Comparison of ENCODE assay signal across 14 mouse cellular contexts in the genomic region with DNA sequence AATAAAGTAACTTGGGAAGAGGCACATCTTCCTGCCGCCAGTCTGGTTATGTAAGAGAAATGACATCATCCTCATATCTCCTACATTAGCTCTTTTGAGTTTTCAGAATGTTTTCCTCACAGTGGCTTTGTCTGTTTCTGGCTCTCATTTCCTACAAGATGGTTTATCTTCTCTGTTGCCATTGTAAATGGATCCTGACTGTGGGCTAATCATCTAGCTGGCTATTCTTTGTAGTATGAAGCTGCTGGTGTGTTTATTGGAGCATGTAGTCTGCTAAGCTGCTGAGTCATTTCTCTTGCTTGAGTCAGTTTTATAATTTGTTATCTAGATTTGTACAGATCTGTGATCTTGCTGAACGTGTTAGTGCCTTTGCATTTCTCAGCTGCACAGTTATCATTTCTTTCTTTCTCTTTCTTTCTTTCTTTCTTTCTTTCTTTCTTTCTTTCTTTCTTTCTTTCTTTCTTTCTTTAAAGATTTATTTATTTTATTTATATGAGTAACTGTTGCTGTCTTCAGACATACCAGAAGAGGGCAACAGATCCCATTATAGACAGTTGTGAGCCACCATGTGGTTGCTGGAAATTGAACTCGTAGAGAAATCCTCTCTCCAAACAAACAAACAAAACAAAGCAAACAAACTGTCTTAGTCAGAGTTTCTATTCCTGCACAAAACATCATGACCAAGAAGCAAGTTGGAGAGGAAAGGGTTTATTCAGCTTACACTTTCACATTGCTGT. TPM values are rescaled to one million over a fixed set of nuclear protein-coding genes. Genes with fewer than 3 reads are reported as not detected.
DNase-seq lines count a peak whose midpoint lies in the region; ATAC-seq and TF ChIP-seq lines count a peak whose summit lies in the region.
"Had no signal": no experiment of that assay in that cellular context is flagged by ENCODE, and none has a peak within 500 bp of the region (broad histone marks: within the 10 kb centered on the region; RNA-seq: fewer than 3 reads in every experiment).

No protein-coding gene starts in this region.

- DNase-seq in embryonic facial prominence, embryonic 14.5 days (ENCODE audit: low spot score): peak; percentile 38
- DNase-seq in embryonic facial prominence, embryonic 10.5 days (ENCODE audit: low spot score): no peak
- DNase-seq in cerebellum, adult 9-11 months: no peak
- no peak for DNase-seq in testis, postnatal 10 days (ENCODE audit: low spot score)
- DNase-seq: cerebellum, adult 8-10 months; gastrocnemius, postnatal 10 days; kidney, postnatal 36 days; liver, postnatal 0 days had no signal

- no peak overlapping the region for H3K4me3 ChIP-seq in embryonic facial prominence, embryonic 14.5 days (ENCODE audit: low read depth, low read length)
- no peak overlapping the region for H3K4me3 ChIP-seq in embryonic facial prominence, embryonic 10.5 days
- H3K4me3 ChIP-seq in intestine, embryonic 15.5 days (replicated peaks): no peak overlapping the region
- no peak overlapping the region for H3K4me3 ChIP-seq in intestine, embryonic 16.5 days (ENCODE audit: low read length)
- H3K4me3 ChIP-seq in C2C12 (ENCODE audit: insufficient read depth, poor library complexity, severe bottlenecking): no peak overlapping the region
- no peak overlapping the region for H3K4me3 ChIP-seq in intestine, postnatal 0 days (ENCODE audit: low read depth, low read length)
- H3K4me3 ChIP-seq: hindbrain, embryonic 15.5 days; neural tube, embryonic 13.5 days had no signal

- no peak overlapping the region for H3K4me2 ChIP-seq in embryonic facial prominence, embryonic 14.5 days (ENCODE audit: low read depth, low read length)
- no peak overlapping the region for H3K4me2 ChIP-seq in intestine, embryonic 15.5 days (replicated peaks)
- H3K4me2 ChIP-seq in intestine, embryonic 16.5 days (ENCODE audit: low read depth, low read length): no peak overlapping the region
- H3K4me2 ChIP-seq in intestine, postnatal 0 days (replicated peaks; ENCODE audit: low read depth): no peak overlapping the region
- H3K4me2 ChIP-seq: hindbrain, embryonic 15.5 days; neural tube, embryonic 13.5 days had no signal

- no peak overlapping the region for H3K27ac ChIP-seq in embryonic facial prominence, embryonic 14.5 days (replicated peaks; ENCODE audit: low read depth, low read length)
- no peak overlapping the region for H3K27ac ChIP-seq in embryonic facial prominence, embryonic 10.5 days (replicated peaks)
- H3K27ac ChIP-seq in intestine, embryonic 15.5 days: no peak overlapping the region
- no peak overlapping the region for H3K27ac ChIP-seq in intestine, embryonic 16.5 days (ENCODE audit: low read length)
- peak overlapping the region; percentile 50; the same call in 1 of the 2 replicates for H3K27ac ChIP-seq in intestine, postnatal 0 days (ENCODE audit: low read depth, low read length)
- H3K27ac ChIP-seq: hindbrain, embryonic 15.5 days; neural tube, embryonic 13.5 days had no signal

- no peaks in the 10 kb centered on the region for H3K9me3 ChIP-seq in embryonic facial prominence, embryonic 14.5 days (ENCODE audit: control insufficient read depth, low read length)
- H3K9me3 ChIP-seq in embryonic facial prominence, embryonic 10.5 days: no peaks in the 10 kb centered on the region
- no peaks in the 10 kb centered on the region for H3K9me3 ChIP-seq in intestine, embryonic 15.5 days
- no peaks in the 10 kb centered on the region for H3K9me3 ChIP-seq in intestine, embryonic 16.5 days (ENCODE audit: control insufficient read depth, low read length)
- H3K9me3 ChIP-seq in intestine, postnatal 0 days (ENCODE audit: control insufficient read depth): no peaks in the 10 kb centered on the region
- H3K9me3 ChIP-seq: hindbrain, embryonic 15.5 days; neural tube, embryonic 13.5 days had no signal

- peaks cover 4% of the 10 kb centered on the region for H3K4me1 ChIP-seq in embryonic facial prominence, embryonic 14.5 days (ENCODE audit: control insufficient read depth, insufficient read depth, low read length)
- peaks cover 13% of the 10 kb centered on the region; the same call in 1 of the 2 replicates for H3K4me1 ChIP-seq in embryonic facial prominence, embryonic 10.5 days
- H3K4me1 ChIP-seq in intestine, embryonic 15.5 days (replicated peaks): peaks cover 4% of the 10 kb centered on the region
- H3K4me1 ChIP-seq in intestine, embryonic 16.5 days (ENCODE audit: control insufficient read depth, insufficient read depth, low read length): peaks cover 17% of the 10 kb centered on the region
- H3K4me1 ChIP-seq in intestine, postnatal 0 days (replicated peaks; ENCODE audit: control insufficient read depth, insufficient read depth, low read length): 0 out of 2 replicates have a peak, but pooled peaks cover 2% of the 10 kb centered on the region

- whole genome bisulfite sequencing in embryonic facial prominence, embryonic 14.5 days: 43% methylated on average over 3 of the region's 3 CpGs
- 62% methylated on average over 3 of the region's 3 CpGs for WGBS in embryonic facial prominence, embryonic 10.5 days
- 18% methylated on average over 3 of the region's 3 CpGs for WGBS in intestine, embryonic 15.5 days
- WGBS in intestine, embryonic 16.5 days: 18% methylated on average over 3 of the region's 3 CpGs
- 5% methylated on average over 3 of the region's 3 CpGs for WGBS in intestine, postnatal 0 days

- no peak overlapping the region for H3K9ac ChIP-seq in embryonic facial prominence, embryonic 14.5 days (ENCODE audit: low read depth, low read length)
- H3K9ac ChIP-seq in intestine, embryonic 15.5 days: no peak overlapping the region
- H3K9ac ChIP-seq in intestine, embryonic 16.5 days (ENCODE audit: low read depth, low read length): no peak overlapping the region
- H3K9ac ChIP-seq in intestine, postnatal 0 days (ENCODE audit: low read depth, low read length): no peak overlapping the region
- H3K9ac ChIP-seq: hindbrain, embryonic 15.5 days; liver, postnatal 0 days; neural tube, embryonic 13.5 days had no signal

- H3K79me2 ChIP-seq in C2C12 (ENCODE audit: control insufficient read depth, insufficient read depth): no peaks in the 10 kb centered on the region

- TF ChIP-seq CTCF in C2C12 (IDR thresholded peaks at IDR 0.05; ENCODE audit: control insufficient read depth, insufficient read depth, insufficient read length): no peak
- peak; percentile 50 for TF ChIP-seq CTCF in intestine, postnatal 0 days (IDR thresholded peaks at IDR 0.05; ENCODE audit: low read depth)

- no peaks in the 10 kb centered on the region for H3K79me3 ChIP-seq in C2C12 (ENCODE audit: low read depth)

- ATAC-seq in embryonic facial prominence, embryonic 14.5 days (ENCODE audit: low read depth): no peak
- peak; percentile 46; the same call in 1 of the 2 replicates for ATAC-seq in intestine, embryonic 15.5 days
- no peak for ATAC-seq in intestine, embryonic 16.5 days
- ATAC-seq in intestine, postnatal 0 days: peak; percentile 26; the same call in 1 of the 2 replicates
- ATAC-seq: liver, postnatal 0 days had no signal

- no peaks in the 10 kb centered on the region for H3K36me3 ChIP-seq in embryonic facial prominence, embryonic 14.5 days (ENCODE audit: control insufficient read depth, insufficient read depth, low read length)
- H3K36me3 ChIP-seq in embryonic facial prominence, embryonic 10.5 days (replicated peaks): no peaks in the 10 kb centered on the region
- H3K36me3 ChIP-seq in intestine, embryonic 15.5 days: no peaks in the 10 kb centered on the region
- no peaks in the 10 kb centered on the region for H3K36me3 ChIP-seq in intestine, embryonic 16.5 days (ENCODE audit: control insufficient read depth, insufficient read depth, low read length)
- H3K36me3 ChIP-seq in C2C12 (ENCODE audit: control insufficient read depth, insufficient read depth): no peaks in the 10 kb centered on the region
- H3K36me3 ChIP-seq in intestine, postnatal 0 days (ENCODE audit: control insufficient read depth, insufficient read depth): no peaks in the 10 kb centered on the region
- H3K36me3 ChIP-seq: hindbrain, embryonic 15.5 days; neural tube, embryonic 13.5 days had no signal

- H3ac ChIP-seq in C2C12 (ENCODE audit: control insufficient read depth, insufficient read length, low read depth): no peak overlapping the region

- no peaks in the 10 kb centered on the region for H3K27me3 ChIP-seq in embryonic facial prominence, embryonic 14.5 days (replicated peaks; ENCODE audit: control insufficient read depth, insufficient read depth, low read length)
- peaks cover 19% of the 10 kb centered on the region for H3K27me3 ChIP-seq in embryonic facial prominence, embryonic 10.5 days (replicated peaks; ENCODE audit: low read depth, poor library complexity, severe bottlenecking)
- H3K27me3 ChIP-seq in intestine, embryonic 15.5 days (replicated peaks): no peaks in the 10 kb centered on the region
- no peaks in the 10 kb centered on the region for H3K27me3 ChIP-seq in intestine, embryonic 16.5 days (replicated peaks; ENCODE audit: control insufficient read depth, insufficient read depth, low read length)
- H3K27me3 ChIP-seq in C2C12 (ENCODE audit: control insufficient read depth, insufficient read depth, insufficient read length): no peaks in the 10 kb centered on the region
- no peaks in the 10 kb centered on the region for H3K27me3 ChIP-seq in intestine, postnatal 0 days (replicated peaks; ENCODE audit: control insufficient read depth, insufficient read depth, low read length)

TF ChIP-seq in C2C12, 6 proteins besides CTCF, POLR2A, EP300 and RAD21:
- TF ChIP-seq MYOG (IDR thresholded peaks at IDR 0.05; ENCODE audit: control insufficient read depth, extremely low read depth, insufficient read length): no peak
- TF ChIP-seq CEBPB (IDR thresholded peaks at IDR 0.05; ENCODE audit: low read depth): peak; percentile 30

RNA-seq across cellular contexts. Expression of a gene that starts 19.2 kb away (rescaled TPM):
- 9.5 and 9.6 TPM in 2 replicates for polyA plus RNA-seq in embryonic facial prominence, embryonic 14.5 days (2014; fragmentation: Nextera tagmentation; extraction: Ambion mirVana)
- polyA plus RNA-seq in embryonic facial prominence, embryonic 10.5 days (2016; fragmentation: Nextera tagmentation; extraction: Ambion mirVana): 6.2 and 6.3 TPM in 2 replicates
- polyA plus RNA-seq in intestine, embryonic 15.5 days (2015; fragmentation: Nextera tagmentation; extraction: Ambion mirVana): 6.4 and 7.6 TPM in 2 replicates
- polyA plus RNA-seq in intestine, embryonic 16.5 days (2015; fragmentation: Nextera tagmentation; extraction: Ambion mirVana): 5.3 and 5.5 TPM in 2 replicates
- 22.7 TPM for polyA plus RNA-seq in C2C12 (2012; fragmentation: generic; extraction: Trizol)
- polyA plus RNA-seq in intestine, postnatal 0 days (2015; fragmentation: Nextera tagmentation; extraction: Ambion mirVana): 18.7 and 19.5 TPM in 2 replicates

Comparison
In these comparisons a context has a peak if more than half of its experiments do, and no peak if none do; other contexts are left out.
1. ATAC-seq: peak in intestine, embryonic 15.5 days (single experiment) and intestine, postnatal 0 days (single experiment); none in embryonic facial prominence, embryonic 14.5 days (single experiment) and intestine, embryonic 16.5 days (single experiment).